Mouse (Mus musculus) spleen, adult 2 months (tissue): ENCODE results near the gene Pik3r4. TPM values are rescaled to one million over a fixed set of nuclear protein-coding genes. Genes with fewer than 3 reads are reported as not detected.
A peak's percentile ranks its signal among the peaks of the same experiment; 100 is the strongest.
"Not testable (repeated sequence)": the region's sequence is repeated elsewhere in the genome, so short reads cannot be mapped to it uniquely, and the experiment has no call there.

Experiments used
- DNase-seq, 2 experiments: peaks; one replicate each; pipeline versions ENCODE4 v3.0.0 to v3.0.0-alpha.2; 2012 to 2021; ENCODE audit warnings: low spot score in 2 of 2, low read depth in 1 of 2
- H3K27ac ChIP-seq: fragments of 200-500 bp; 2 replicates; pipeline ENCODE4 v1.5.1; 2012; ENCODE audit warnings: low read length, inconsistent platforms; ENCODE audit not compliant: insufficient read depth
- H3K27me3 ChIP-seq: fragments of 200-500 bp; 2 replicates; pipeline ENCODE4 v1.6.1; 2012; ENCODE audit warnings: mild to moderate bottlenecking, moderate library complexity, low read length, inconsistent platforms; ENCODE audit not compliant: control insufficient read depth, insufficient read depth
- H3K36me3 ChIP-seq: fragments of 200-500 bp; 2 replicates; pipeline ENCODE4 v1.6.1; 2012; ENCODE audit warnings: mild to moderate bottlenecking, low read length, inconsistent platforms; ENCODE audit not compliant: control insufficient read depth, insufficient read depth
- H3K4me1 ChIP-seq: fragments of 200-500 bp; 2 replicates; pipeline ENCODE4 v1.6.1; 2011; ENCODE audit warnings: inconsistent platforms; ENCODE audit not compliant: control insufficient read depth, insufficient read depth, insufficient read length
- H3K4me3 ChIP-seq: fragments of 200-500 bp; 2 replicates; pipeline ENCODE4 v1.5.1; 2011; ENCODE audit warnings: mild to moderate bottlenecking, inconsistent platforms; ENCODE audit not compliant: insufficient read depth, insufficient read length; ENCODE audit errors: extremely low read depth
- CTCF ChIP-seq: fragments of 200-500 bp; IDR thresholded peaks from 2 replicates; pipeline ENCODE4 v1.5.1; 2011; ENCODE audit warnings: mild to moderate bottlenecking, inconsistent platforms; ENCODE audit not compliant: insufficient read depth, insufficient read length, insufficient replicate concordance; ENCODE audit errors: extremely low read depth
- POLR2A ChIP-seq: fragments of 200-500 bp; IDR thresholded peaks from 2 replicates; pipeline ENCODE4 v1.6.1; 2011; ENCODE audit warnings: low read depth, low read length, inconsistent platforms
- WGBS: fragments of 180-500 bp; shearing (Covaris S2); methylation state at CpG from one replicate; pipeline ENCODE4 v1.1.7; 2018; 5-methylcytosine and 5-hydroxymethylcytosine counted together
- polyA plus RNA-seq: library from polyadenylated mRNA; depleted of rRNA; stranded (reverse); fragments of >200 nt; gene quantifications from 2 replicates; pipeline ENCODE4 v1.2.3, GENCODE M21; 2012; rRNA removed

Pik3r4 gene
- polyA plus RNA-seq, result 33.6 and 36.9 TPM in 2 replicates

- TF ChIP-seq POLR2A (peak; percentile 52), CTCF (no peak)
- WGBS, result 5% methylated on average over 37 of the region's 37 CpGs
- Histone ChIP-seq H3K36me3 (peaks cover 6% of the 10 kb centered on the region), H3K27ac (peak within 1 kb of the TSS; percentile 49), H3K4me1 (no peaks in the 10 kb centered on the region), H3K4me3 (peak within 1 kb of the TSS; percentile 80), H3K27me3 (no peaks in the 10 kb centered on the region)
- peak; percentile 80 to 85 for DNase-seq
These were observed at the start of gene Pik3r4 for GRCm38 (mm10) chr9:105642460-105643371. TSS of gene Pik3r4 (plus strand) at chr9:105642978.

- 74% methylated on average over 4 of the region's 4 CpGs for WGBS
- no peak overlapping the region for H3K4me3 ChIP-seq
These were observed 43.9 kb upstream of the Pik3r4 start for GRCm38 (mm10) chr9:105598906-105599305.

GRCm38 (mm10) chr9:105611980-105612771 lies 30.6 kb upstream of the Pik3r4 start:
- no peak for TF ChIP-seq CTCF
- TF ChIP-seq POLR2A, result no peak
- Histone ChIP-seq H3K27me3 (no peaks in the 10 kb centered on the region), H3K4me3 (no peak overlapping the region), H3K4me1 (no peaks in the 10 kb centered on the region), H3K36me3 (no peaks in the 10 kb centered on the region), H3K27ac (no peak overlapping the region)
- no peak for DNase-seq
- 47% methylated on average over 15 of the region's 15 CpGs for WGBS

More at GRCm38 (mm10) chr9:105598906-105599305, 43.9 kb upstream of the Pik3r4 start:
- H3K36me3 ChIP-seq, result no peaks in the 10 kb centered on the region
- DNase-seq, result no peak
- TF ChIP-seq CTCF (no peak), POLR2A (no peak)
- H3K27ac ChIP-seq, result no peak overlapping the region
- no peaks in the 10 kb centered on the region for H3K27me3 ChIP-seq
- H3K4me1 ChIP-seq, result no peaks in the 10 kb centered on the region

GRCm38 (mm10) chr9:105612919-105613318 lies 29.9 kb upstream of the Pik3r4 start:
- no peak overlapping the region for H3K27ac ChIP-seq
- H3K4me3 ChIP-seq, result no peak overlapping the region
- DNase-seq, result no peak
- H3K4me1 ChIP-seq, result no peaks in the 10 kb centered on the region
- WGBS, result 87% methylated on average over 7 of the region's 7 CpGs
- H3K27me3 ChIP-seq, result no peaks in the 10 kb centered on the region
- no peak for TF ChIP-seq POLR2A
- TF ChIP-seq CTCF, result no peak
- no peaks in the 10 kb centered on the region for H3K36me3 ChIP-seq

GRCm38 (mm10) chr9:105615952-105616351 lies 26.8 kb upstream of the Pik3r4 start:
- H3K27ac ChIP-seq, result no peak overlapping the region
- 66% methylated on average over 2 of the region's 2 CpGs for WGBS
- no peak for TF ChIP-seq POLR2A
- no peaks in the 10 kb centered on the region for H3K27me3 ChIP-seq
- H3K4me1 ChIP-seq, result no peaks in the 10 kb centered on the region
- H3K36me3 ChIP-seq, result no peaks in the 10 kb centered on the region
- H3K4me3 ChIP-seq, result no peak overlapping the region
- DNase-seq, result no peak

GRCm38 (mm10) chr9:105617274-105617673 lies 25.5 kb upstream of the Pik3r4 start:
- not testable (repeated sequence) for H3K36me3 ChIP-seq, H3K4me3 ChIP-seq, DNase-seq, H3K27ac ChIP-seq, H3K27me3 ChIP-seq, H3K4me1 ChIP-seq
- TF ChIP-seq CTCF, result peak; percentile 24; the same call in 1 of the 2 replicates
